Mouse (Mus musculus) layer of hippocampus, adult 9-11 months (tissue): ENCODE data around the gene Gmds.

Source experiments
- DNase-seq: peaks from one replicate; pipeline ENCODE4 v3.0.0; 2022

Gmds gene

GRCm38 (mm10) chr13:31943482-31944275 lies 394.9 kb downstream of the Gmds start:
- no peak for DNase-seq

- no peak for DNase-seq
Measured at GRCm38 (mm10) chr13:31929299-31929698, 409.2 kb downstream of the Gmds start.

- DNase-seq = peak; percentile 71
Measured at GRCm38 (mm10) chr13:31926599-31926998, 411.9 kb downstream of the Gmds start.

GRCm38 (mm10) chr13:31924506-31924905 lies 414.0 kb downstream of the Gmds start:
- no peak for DNase-seq

GRCm38 (mm10) chr13:31919716-31920115 lies 418.8 kb downstream of the Gmds start:
- no peak for DNase-seq

GRCm38 (mm10) chr13:31917387-31917786 lies 421.2 kb downstream of the Gmds start:
- no peak for DNase-seq

- no peak for DNase-seq
Measured at GRCm38 (mm10) chr13:31915748-31916147, 422.8 kb downstream of the Gmds start.

GRCm38 (mm10) chr13:31914901-31915587 lies 423.5 kb downstream of the Gmds start:
- no peak for DNase-seq

GRCm38 (mm10) chr13:31911956-31912355 lies 426.6 kb downstream of the Gmds start:
- no peak for DNase-seq

GRCm38 (mm10) chr13:31911362-31911761 lies 427.2 kb downstream of the Gmds start:
- no peak for DNase-seq

GRCm38 (mm10) chr13:31909031-31909430 lies 429.5 kb downstream of the Gmds start:
- no peak for DNase-seq

- no peak for DNase-seq
Measured at GRCm38 (mm10) chr13:31906514-31906913, 432.0 kb downstream of the Gmds start.

- no peak for DNase-seq
Measured at GRCm38 (mm10) chr13:31900191-31900590, 438.3 kb downstream of the Gmds start.

- DNase-seq = no peak
Measured at GRCm38 (mm10) chr13:31899392-31899791, 439.1 kb downstream of the Gmds start.

GRCm38 (mm10) chr13:31897493-31897892 lies 441.0 kb downstream of the Gmds start:
- no peak for DNase-seq

GRCm38 (mm10) chr13:31894511-31894910 lies 444.0 kb downstream of the Gmds start:
- no peak for DNase-seq

- DNase-seq = no peak
Measured at GRCm38 (mm10) chr13:31892913-31893514, 445.5 kb downstream of the Gmds start.

GRCm38 (mm10) chr13:31888500-31888899 lies 450.0 kb downstream of the Gmds start:
- DNase-seq = no peak

- no peak for DNase-seq
Measured at GRCm38 (mm10) chr13:31885769-31886168, 452.8 kb downstream of the Gmds start.

- DNase-seq = peak; percentile 31
Measured at GRCm38 (mm10) chr13:31878805-31879477, 459.6 kb downstream of the Gmds start.

- DNase-seq = no peak
Measured at GRCm38 (mm10) chr13:31877061-31877460, 461.5 kb downstream of the Gmds start.

- DNase-seq = no peak
Measured at GRCm38 (mm10) chr13:31874427-31874826, 464.1 kb downstream of the Gmds start.

GRCm38 (mm10) chr13:31873269-31873668 lies 465.3 kb downstream of the Gmds start:
- DNase-seq = no peak
